Mouse (Mus musculus): Measurements from ENCODE around the gene Ank3.

Gene Ank3

DNA sequence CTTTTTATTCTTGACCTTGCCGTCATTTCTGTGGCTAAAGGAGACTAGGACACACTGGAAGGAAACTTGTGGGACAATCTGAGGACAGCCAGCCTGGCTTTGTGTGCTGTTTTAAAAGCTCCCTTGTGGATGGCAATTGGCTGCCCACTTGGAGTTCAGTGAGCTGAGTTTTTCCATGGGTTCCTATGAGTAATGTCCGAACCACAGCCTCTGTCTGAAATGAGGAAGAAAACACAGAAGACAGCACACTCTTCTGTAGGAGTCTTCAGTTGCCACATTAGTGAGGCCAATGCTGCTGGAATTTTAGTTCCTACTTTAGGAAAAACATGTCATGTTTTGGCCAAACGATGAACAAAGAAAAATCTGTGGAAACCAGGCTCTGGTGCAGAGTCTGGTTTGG lies 380.7 kb downstream of the Ank3 start:
- DNase-seq (ENCODE audit: low spot score in 2 of 2): no peak

GRCm38 (mm10) chr10:69781491-69781890 lies 382.9 kb downstream of the Ank3 start:
- no peak for DNase-seq (ENCODE audit: low spot score in 2 of 2)

GRCm38 (mm10) chr10:69785235-69785634 lies 386.7 kb downstream of the Ank3 start:
- DNase-seq (ENCODE audit: low spot score in 2 of 2): no peak

- DNase-seq (ENCODE audit: low spot score in 2 of 2): no peak
Observed at GRCm38 (mm10) chr10:69785692-69786091, 387.1 kb downstream of the Ank3 start.

DNA sequence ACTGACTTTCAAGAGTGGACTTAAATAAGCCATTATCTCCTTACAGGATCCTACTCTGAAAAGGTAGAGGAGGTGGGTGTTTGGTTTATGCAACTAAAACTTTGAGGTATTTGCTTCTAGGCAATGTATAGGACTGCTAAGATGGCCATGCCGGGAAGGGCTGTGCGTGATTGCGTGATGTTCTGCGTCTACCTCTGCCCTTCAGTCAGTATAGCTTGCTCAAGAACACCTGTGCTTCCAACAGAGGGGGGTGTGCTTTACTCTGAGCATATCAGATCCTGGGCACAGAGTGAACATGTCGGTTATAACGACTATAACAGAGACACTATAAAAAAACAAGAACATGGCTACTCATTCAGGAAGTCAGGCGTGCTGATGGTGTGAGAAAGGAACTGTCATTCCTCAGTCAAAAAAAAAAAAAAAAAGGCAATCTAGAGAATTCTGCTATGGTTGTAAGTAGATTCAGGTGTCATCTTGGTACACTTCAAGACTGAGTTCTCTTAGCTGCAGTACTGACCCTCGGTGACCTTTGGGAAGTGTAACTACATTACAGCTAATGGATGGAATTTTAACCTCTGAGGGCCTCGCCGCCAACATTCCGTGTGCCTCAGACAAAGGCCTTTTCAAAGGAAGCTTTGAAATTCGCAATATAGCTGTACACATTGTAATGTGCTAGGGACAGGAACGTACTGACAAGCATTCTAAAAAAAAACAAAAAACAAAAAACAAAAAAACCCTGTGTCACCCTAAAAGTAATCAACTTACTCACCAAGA lies 387.8 kb downstream of the Ank3 start:
- no peak for DNase-seq (ENCODE audit: low spot score in 2 of 2)

- DNase-seq (ENCODE audit: low spot score in 2 of 2): no peak
Observed at GRCm38 (mm10) chr10:69787379-69787778, 388.8 kb downstream of the Ank3 start.

- no peak for DNase-seq (ENCODE audit: low spot score in 2 of 2)
Observed at GRCm38 (mm10) chr10:69790606-69791005, 392.0 kb downstream of the Ank3 start.

GRCm38 (mm10) chr10:69791951-69792350 lies 393.4 kb downstream of the Ank3 start:
- no peak for DNase-seq (ENCODE audit: low spot score in 2 of 2)

- no peak for DNase-seq (ENCODE audit: low spot score in 2 of 2)
Observed at GRCm38 (mm10) chr10:69792400-69792799, 393.8 kb downstream of the Ank3 start.

- DNase-seq (ENCODE audit: low spot score in 2 of 2): no peak
Observed at GRCm38 (mm10) chr10:69793079-69793478, 394.5 kb downstream of the Ank3 start.

GRCm38 (mm10) chr10:69795656-69796055 lies 397.1 kb downstream of the Ank3 start:
- no peak for DNase-seq (ENCODE audit: low spot score in 2 of 2)

DNA sequence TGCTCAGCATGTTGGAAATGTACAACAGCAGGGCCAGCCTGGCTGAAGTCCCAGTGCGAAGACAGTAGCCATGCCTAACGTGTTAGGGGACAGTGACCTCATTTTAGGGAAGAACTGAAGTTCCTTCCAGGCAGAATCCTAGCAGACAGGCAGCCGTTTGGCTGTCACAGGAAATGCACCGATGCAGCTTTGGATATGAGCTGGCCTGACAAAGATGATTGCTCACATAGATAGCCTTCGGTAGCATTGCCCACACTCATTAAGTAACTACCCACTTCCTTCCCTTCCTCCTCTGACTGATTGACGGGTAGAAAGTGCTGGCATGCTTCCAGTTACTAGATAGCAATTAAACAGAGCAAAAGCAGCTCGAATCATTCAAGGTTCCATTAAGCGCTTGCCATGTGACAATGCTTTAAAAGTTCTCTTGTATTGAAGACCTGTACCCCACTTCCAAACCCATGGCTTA lies 397.9 kb downstream of the Ank3 start:
- DNase-seq (ENCODE audit: low spot score in 2 of 2): no peak

- DNase-seq (ENCODE audit: low spot score in 2 of 2): no peak
Observed at GRCm38 (mm10) chr10:69803135-69803756, 404.7 kb downstream of the Ank3 start.

- DNase-seq (ENCODE audit: low spot score in 2 of 2): no peak
Observed at GRCm38 (mm10) chr10:69804613-69805012, 406.0 kb downstream of the Ank3 start.

- DNase-seq (ENCODE audit: low spot score in 2 of 2): no peak
Observed at GRCm38 (mm10) chr10:69810785-69811184, 412.2 kb downstream of the Ank3 start.

- no peak for DNase-seq (ENCODE audit: low spot score in 2 of 2)
Observed at GRCm38 (mm10) chr10:69813823-69814522, 415.4 kb downstream of the Ank3 start.

DNA sequence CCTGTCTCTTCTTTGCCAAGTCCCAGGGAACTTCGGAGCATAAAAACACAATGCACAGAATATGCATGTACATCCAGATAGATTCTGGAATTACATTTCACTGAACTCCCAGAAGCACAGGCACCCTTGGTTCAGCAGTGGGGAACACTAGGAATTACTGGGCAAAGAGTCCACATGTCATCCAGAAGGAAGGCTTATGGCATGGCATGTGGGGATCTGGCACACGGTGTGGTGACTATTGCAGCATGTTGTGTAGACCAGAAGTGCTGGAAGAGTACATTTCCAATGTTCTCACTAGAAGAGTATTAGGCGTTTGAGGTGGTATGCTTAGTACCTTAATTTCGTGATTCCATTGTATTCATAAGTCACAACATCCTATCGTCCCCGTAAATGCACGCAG lies 422.7 kb downstream of the Ank3 start:
- DNase-seq (ENCODE audit: low spot score in 2 of 2): no peak

- no peak for DNase-seq (ENCODE audit: low spot score in 2 of 2)
Observed at GRCm38 (mm10) chr10:69828770-69829169, 430.2 kb downstream of the Ank3 start.

- DNase-seq (ENCODE audit: low spot score in 2 of 2): no peak
Observed at GRCm38 (mm10) chr10:69829236-69829635, 430.7 kb downstream of the Ank3 start.

DNA sequence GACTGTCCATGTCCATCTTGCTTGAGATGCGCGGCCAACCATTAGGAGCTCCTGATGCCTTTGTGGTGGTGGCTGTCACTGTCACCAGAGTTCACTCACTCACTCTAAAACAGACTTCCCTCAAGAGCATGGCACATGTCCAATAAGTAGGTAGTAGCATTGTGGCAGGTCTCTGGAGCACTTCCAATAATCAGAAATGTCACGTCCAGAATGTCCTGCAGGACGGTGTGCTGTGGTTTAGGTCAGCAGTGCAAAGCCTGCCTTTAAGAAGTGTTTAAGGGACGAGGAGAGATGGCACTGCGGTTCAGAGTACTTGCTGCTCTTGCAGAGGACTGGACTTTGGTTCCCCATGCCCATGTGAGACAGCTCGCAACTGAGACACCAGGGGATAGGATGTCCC lies 433.0 kb downstream of the Ank3 start:
- no peak for DNase-seq (ENCODE audit: low spot score in 2 of 2)

GRCm38 (mm10) chr10:69832241-69832640 lies 433.7 kb downstream of the Ank3 start:
- DNase-seq (ENCODE audit: low spot score in 2 of 2): no peak

- DNase-seq (ENCODE audit: low spot score in 2 of 2): no peak
Observed at GRCm38 (mm10) chr10:69832822-69833221, 434.2 kb downstream of the Ank3 start.

GRCm38 (mm10) chr10:69834700-69835099 lies 436.1 kb downstream of the Ank3 start:
- no peak for DNase-seq (ENCODE audit: low spot score in 2 of 2)

All from spleen, postnatal 14 days (tissue).